Mouse (Mus musculus): ENCODE measurements around the gene B3gnt2. TPM values are rescaled to one million over a fixed set of nuclear protein-coding genes. Genes with fewer than 3 reads are reported as not detected.

Gene B3gnt2
- total RNA-seq, 1 experiment: 25.7 TPM

- no peak for TF ChIP-seq MAFK (IDR thresholded peaks at IDR 0.05; ENCODE audit: insufficient read depth, low read depth, low read length)
- no peak for TF ChIP-seq CHD2 (IDR thresholded peaks at IDR 0.05; ENCODE audit: low read depth, low read length)
- no peak for TF ChIP-seq ZC3H11A (IDR thresholded peaks at IDR 0.05; ENCODE audit: borderline replicate concordance, low read depth, low read length)
- TF ChIP-seq HCFC1 (IDR thresholded peaks at IDR 0.05; ENCODE audit: borderline replicate concordance, insufficient read depth, low read length): no peak
- TF ChIP-seq ZNF384 (IDR thresholded peaks at IDR 0.05; ENCODE audit: low read depth, low read length): no peak
- in situ Hi-C loops (cut with MboI; ENCODE audit: low sequenced_read_pairs in 2 of 2, unreplicated experiment in 2 of 2): no loop called here
- H3K27ac ChIP-seq (ENCODE audit: insufficient read depth, low read depth, low read length, poor library complexity, severe bottlenecking): peak overlapping the region; percentile 2; the same call in 1 of the 2 replicates
- no peak overlapping the region for H3K9ac ChIP-seq (ENCODE audit: insufficient read depth, low read depth, low read length, poor library complexity, severe bottlenecking)
- peaks cover 17 to 21% of the 10 kb centered on the region in 2 experiments for H3K4me1 ChIP-seq (ENCODE audit: control insufficient read depth in 2 of 2, insufficient read depth in 2 of 2, low read length in 2 of 2, poor library complexity in 1 of 2)
- no peaks in the 10 kb centered on the region; the same call in 1 of the 2 replicates for H3K9me3 ChIP-seq (ENCODE audit: control insufficient read depth, insufficient read depth, low read depth, low read length)
- H3K36me3 ChIP-seq (ENCODE audit: control insufficient read depth, insufficient read depth, low read length, poor library complexity, severe bottlenecking): peaks cover 3% of the 10 kb centered on the region; the same call in 1 of the 2 replicates
- no peak for DNase-seq (ENCODE audit: low read depth, low spot score)
- no peak overlapping the region for H3K4me3 ChIP-seq (ENCODE audit: insufficient read depth in 1 of 2, low read depth in 1 of 2, low read length in 2 of 2, poor library complexity in 1 of 2, severe bottlenecking in 1 of 2)
Observed at GRCm38 (mm10) chr11:22826665-22827064, 34.1 kb downstream of the B3gnt2 start.

- in situ Hi-C loops (cut with MboI; ENCODE audit: low sequenced_read_pairs in 2 of 2, unreplicated experiment in 2 of 2): no loop called here
- H3K27ac ChIP-seq (ENCODE audit: insufficient read depth, low read depth, low read length, poor library complexity, severe bottlenecking): no peak overlapping the region
- peaks cover 3% of the 10 kb centered on the region; the same call in 1 of the 2 replicates for H3K36me3 ChIP-seq (ENCODE audit: control insufficient read depth, insufficient read depth, low read length, poor library complexity, severe bottlenecking)
- H3K9ac ChIP-seq (ENCODE audit: insufficient read depth, low read depth, low read length, poor library complexity, severe bottlenecking): no peak overlapping the region
- TF ChIP-seq ZC3H11A (IDR thresholded peaks at IDR 0.05; ENCODE audit: borderline replicate concordance, low read depth, low read length): no peak
- TF ChIP-seq HCFC1 (IDR thresholded peaks at IDR 0.05; ENCODE audit: borderline replicate concordance, insufficient read depth, low read length): no peak
- no peak for TF ChIP-seq MAFK (IDR thresholded peaks at IDR 0.05; ENCODE audit: insufficient read depth, low read depth, low read length)
- no peak for TF ChIP-seq ZNF384 (IDR thresholded peaks at IDR 0.05; ENCODE audit: low read depth, low read length)
- no peak for TF ChIP-seq CHD2 (IDR thresholded peaks at IDR 0.05; ENCODE audit: low read depth, low read length)
- no peaks in the 10 kb centered on the region; the same call in 1 of the 2 replicates for H3K9me3 ChIP-seq (ENCODE audit: control insufficient read depth, insufficient read depth, low read depth, low read length)
- peaks cover 14 to 20% of the 10 kb centered on the region in 2 experiments for H3K4me1 ChIP-seq (ENCODE audit: control insufficient read depth in 2 of 2, insufficient read depth in 2 of 2, low read length in 2 of 2, poor library complexity in 1 of 2)
- no peak overlapping the region for H3K4me3 ChIP-seq (ENCODE audit: insufficient read depth in 1 of 2, low read depth in 1 of 2, low read length in 2 of 2, poor library complexity in 1 of 2, severe bottlenecking in 1 of 2)
- no peak for DNase-seq (ENCODE audit: low read depth, low spot score)
Observed at GRCm38 (mm10) chr11:22826051-22826450, 34.7 kb downstream of the B3gnt2 start.

- Histone ChIP-seq H3K27ac (ENCODE audit: insufficient read depth, low read depth, low read length, poor library complexity, severe bottlenecking) (no peak overlapping the region), H3K4me1 (ENCODE audit: control insufficient read depth in 2 of 2, insufficient read depth in 2 of 2, low read length in 2 of 2, poor library complexity in 1 of 2) (peaks cover 9 to 19% of the 10 kb centered on the region in 2 experiments), H3K9ac (ENCODE audit: insufficient read depth, low read depth, low read length, poor library complexity, severe bottlenecking) (no peak overlapping the region), H3K36me3 (ENCODE audit: control insufficient read depth, insufficient read depth, low read length, poor library complexity, severe bottlenecking) (peaks cover 3% of the 10 kb centered on the region; the same call in 1 of the 2 replicates), H3K4me3 (ENCODE audit: insufficient read depth in 1 of 2, low read depth in 1 of 2, low read length in 2 of 2, poor library complexity in 1 of 2, severe bottlenecking in 1 of 2) (no peak overlapping the region), H3K9me3 (ENCODE audit: control insufficient read depth, insufficient read depth, low read depth, low read length) (no peaks in the 10 kb centered on the region; the same call in 1 of the 2 replicates)
- no peak for DNase-seq (ENCODE audit: low read depth, low spot score)
- TF ChIP-seq MAFK (IDR thresholded peaks at IDR 0.05; ENCODE audit: insufficient read depth, low read depth, low read length) (no peak), ZC3H11A (IDR thresholded peaks at IDR 0.05; ENCODE audit: borderline replicate concordance, low read depth, low read length) (no peak)
- in situ Hi-C loops (cut with MboI; ENCODE audit: low sequenced_read_pairs in 2 of 2, unreplicated experiment in 2 of 2): no loop called here
Observed at GRCm38 (mm10) chr11:22825548-22825947, 35.2 kb downstream of the B3gnt2 start.

DNA sequence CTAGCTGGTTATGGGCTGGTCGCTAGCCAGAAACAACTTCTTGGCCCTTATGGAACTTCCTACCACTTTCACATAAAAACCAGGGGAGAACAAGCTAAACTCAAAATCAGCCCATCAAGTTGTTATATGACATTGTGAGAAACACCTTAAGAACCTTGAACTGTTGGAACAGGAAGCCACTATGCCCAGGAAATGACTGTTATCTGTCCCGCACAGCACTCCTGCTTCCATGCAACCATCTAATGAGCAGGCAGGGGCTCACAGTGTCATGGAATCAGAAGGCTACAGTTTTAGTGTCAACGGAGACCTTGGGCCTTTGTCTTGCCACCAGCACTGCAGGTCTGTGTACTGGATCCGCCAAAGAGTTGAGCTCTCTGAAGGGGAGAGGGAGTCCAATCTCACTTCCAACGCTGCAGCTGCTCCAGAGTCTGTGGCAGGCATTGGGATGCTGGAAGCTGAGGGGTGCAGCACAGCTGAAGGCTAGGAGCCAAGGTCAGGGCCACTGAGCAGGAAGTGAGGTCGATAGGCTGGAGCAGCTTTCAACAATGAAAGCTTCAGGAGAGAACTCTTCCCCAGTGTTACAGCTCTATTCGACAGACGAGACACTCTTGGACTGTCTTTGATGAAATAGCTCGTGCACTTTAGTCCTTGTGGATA is 36.6 kb downstream of the B3gnt2 start:
- no peak overlapping the region for H3K4me3 ChIP-seq (ENCODE audit: insufficient read depth in 1 of 2, low read depth in 1 of 2, low read length in 2 of 2, poor library complexity in 1 of 2, severe bottlenecking in 1 of 2)
- DNase-seq (ENCODE audit: low read depth, low spot score): no peak
- peaks cover 5 to 10% of the 10 kb centered on the region in 2 experiments for H3K4me1 ChIP-seq (ENCODE audit: control insufficient read depth in 2 of 2, insufficient read depth in 2 of 2, low read length in 2 of 2, poor library complexity in 1 of 2)
- in situ Hi-C loops (cut with MboI; ENCODE audit: low sequenced_read_pairs in 2 of 2, unreplicated experiment in 2 of 2): no loop called here
- H3K9ac ChIP-seq (ENCODE audit: insufficient read depth, low read depth, low read length, poor library complexity, severe bottlenecking): no peak overlapping the region
- TF ChIP-seq HCFC1 (IDR thresholded peaks at IDR 0.05; ENCODE audit: borderline replicate concordance, insufficient read depth, low read length) (no peak), ZNF384 (IDR thresholded peaks at IDR 0.05; ENCODE audit: low read depth, low read length) (no peak), ZC3H11A (IDR thresholded peaks at IDR 0.05; ENCODE audit: borderline replicate concordance, low read depth, low read length) (no peak), CHD2 (IDR thresholded peaks at IDR 0.05; ENCODE audit: low read depth, low read length) (no peak), MAFK (IDR thresholded peaks at IDR 0.05; ENCODE audit: insufficient read depth, low read depth, low read length) (no peak)
- no peaks in the 10 kb centered on the region; the same call in 1 of the 2 replicates for H3K9me3 ChIP-seq (ENCODE audit: control insufficient read depth, insufficient read depth, low read depth, low read length)
- no peak overlapping the region for H3K27ac ChIP-seq (ENCODE audit: insufficient read depth, low read depth, low read length, poor library complexity, severe bottlenecking)
- H3K36me3 ChIP-seq (ENCODE audit: control insufficient read depth, insufficient read depth, low read length, poor library complexity, severe bottlenecking): peaks cover 2% of the 10 kb centered on the region; the same call in 1 of the 2 replicates
